Comparison of ENCODE assay signal across 15 mouse cellular contexts in genomic region chr15:57073776-57074175, GRCm38 (mm10).
"Had no signal": no experiment of that assay in that cellular context is flagged by ENCODE, and none has a peak within 500 bp of the region (broad histone marks: within the 10 kb centered on the region; RNA-seq: fewer than 3 reads in every experiment).

No protein-coding gene starts in this region.

- DNase-seq: kidney, postnatal 10 days; kidney, postnatal 36 days; layer of hippocampus, postnatal 36 days; liver, embryonic 13.5 days; lung, adult 2 months; lung, postnatal 14 days; lung, postnatal 4 days; midbrain, embryonic 14.5 days; right cerebral cortex, postnatal 14 days; right cerebral cortex, postnatal 4 days; spleen, adult 18-20 months; thymus, postnatal 36 days had no signal

- H3K4me3 ChIP-seq: kidney, embryonic 15.5 days; left cerebral cortex, adult 2 months; liver, embryonic 13.5 days; stomach, embryonic 15.5 days had no signal

- H3K27ac ChIP-seq: kidney, embryonic 15.5 days; left cerebral cortex, adult 2 months; liver, embryonic 13.5 days; stomach, embryonic 15.5 days had no signal
